Mouse (Mus musculus) kidney, adult 18-20 months (tissue): ENCODE data around the gene Polrmt.

Experiments
- DNase-seq: peaks from one replicate; pipeline ENCODE4 v3.0.0; 2021

The Polrmt gene

GRCm38 (mm10) chr10:79740863-79741262 is 5.5 kb downstream of the Polrmt start:
- no peak for DNase-seq

- no peak for DNase-seq
These were observed 7.1 kb downstream of the Polrmt start for GRCm38 (mm10) chr10:79739234-79739633.

GRCm38 (mm10) chr10:79738259-79738658 is 8.1 kb downstream of the Polrmt start:
- DNase-seq = peak; percentile 28

- DNase-seq = no peak
These were observed 9.7 kb downstream of the Polrmt start for GRCm38 (mm10) chr10:79736706-79737105.

GRCm38 (mm10) chr10:79735361-79735760 is 11.0 kb downstream of the Polrmt start:
- no peak for DNase-seq

GRCm38 (mm10) chr10:79733847-79734246 is 12.5 kb downstream of the Polrmt start:
- DNase-seq = no peak

- peak; percentile 58 for DNase-seq
These were observed 13.9 kb downstream of the Polrmt start for GRCm38 (mm10) chr10:79732500-79732899.

GRCm38 (mm10) chr10:79729357-79729965 is 16.9 kb downstream of the Polrmt start:
- DNase-seq = no peak

- DNase-seq = no peak
These were observed 17.8 kb downstream of the Polrmt start for GRCm38 (mm10) chr10:79728323-79729249.

DNA sequence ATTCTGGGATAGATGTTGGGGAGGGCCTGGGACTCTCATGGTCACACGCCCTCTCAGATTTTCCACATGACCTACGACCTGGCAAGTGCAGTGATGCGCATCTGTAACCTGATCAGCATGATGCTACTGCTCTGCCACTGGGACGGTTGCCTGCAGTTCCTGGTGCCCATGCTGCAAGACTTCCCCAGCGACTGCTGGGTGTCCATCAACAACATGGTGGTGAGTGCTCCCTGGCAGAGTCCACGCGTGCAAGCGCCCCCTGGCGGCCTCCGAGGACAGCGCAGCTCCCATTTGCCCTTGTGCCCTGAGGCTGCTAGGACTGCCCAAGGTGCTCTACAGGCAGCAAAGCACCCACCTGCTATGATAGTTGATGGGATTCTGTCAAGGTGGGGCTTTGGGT is 20.3 kb downstream of the Polrmt start:
- DNase-seq = peak; percentile 67

GRCm38 (mm10) chr10:79723692-79724091 is 22.7 kb downstream of the Polrmt start:
- DNase-seq = no peak

- no peak for DNase-seq
These were observed 23.3 kb downstream of the Polrmt start for GRCm38 (mm10) chr10:79723047-79723446.

- no peak for DNase-seq
These were observed 25.3 kb downstream of the Polrmt start for GRCm38 (mm10) chr10:79721089-79721488.

DNA sequence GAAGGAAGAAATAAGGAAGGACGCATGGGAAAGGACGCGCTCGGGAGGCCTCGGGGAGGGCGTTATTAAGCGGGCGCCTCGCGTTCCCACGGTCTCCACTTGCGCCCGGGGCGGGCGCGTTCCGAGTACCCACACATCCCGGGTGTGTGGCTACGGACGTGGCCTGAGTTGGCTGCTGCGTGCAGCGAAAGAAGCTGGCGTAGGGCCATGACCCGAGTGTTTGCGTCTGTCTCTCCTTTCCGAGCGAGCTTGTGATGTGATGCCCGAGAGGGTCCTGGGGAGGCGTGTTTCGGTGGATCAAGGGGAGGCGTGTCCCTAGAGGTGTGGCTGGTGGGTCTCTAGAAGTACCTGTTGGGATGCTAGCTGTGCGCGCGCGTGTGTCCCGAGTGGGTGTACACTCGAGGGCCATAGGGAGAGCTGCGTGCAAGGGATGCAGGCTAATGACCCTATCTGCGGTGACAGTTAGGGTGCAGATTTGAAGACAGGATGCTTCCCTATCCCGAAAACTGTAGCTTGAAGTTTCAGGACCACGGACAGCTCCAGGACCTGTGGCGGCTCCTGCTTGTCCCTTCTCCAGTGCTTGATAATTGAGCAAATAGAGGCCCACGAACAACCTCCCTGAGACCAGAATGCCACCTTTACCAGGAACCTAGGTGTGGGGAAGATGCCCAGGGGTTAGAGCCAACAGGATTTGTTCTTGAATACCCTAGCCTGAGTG is 28.6 kb downstream of the Polrmt start:
- peak; percentile 78 for DNase-seq

- no peak for DNase-seq
These were observed 29.4 kb downstream of the Polrmt start for GRCm38 (mm10) chr10:79716988-79717355.

GRCm38 (mm10) chr10:79716254-79716987 is 30.0 kb downstream of the Polrmt start, which contains the start of gene Hcn2:
Gene Hcn2 (plus strand): TSS chr10:79716634.
- no peak for DNase-seq

GRCm38 (mm10) chr10:79714996-79715395 is 31.4 kb downstream of the Polrmt start:
- no peak for DNase-seq

- no peak for DNase-seq
These were observed 33.2 kb downstream of the Polrmt start for GRCm38 (mm10) chr10:79713163-79713562.

- DNase-seq = peak; percentile 79
These were observed 33.8 kb downstream of the Polrmt start for GRCm38 (mm10) chr10:79712499-79713126.

DNA sequence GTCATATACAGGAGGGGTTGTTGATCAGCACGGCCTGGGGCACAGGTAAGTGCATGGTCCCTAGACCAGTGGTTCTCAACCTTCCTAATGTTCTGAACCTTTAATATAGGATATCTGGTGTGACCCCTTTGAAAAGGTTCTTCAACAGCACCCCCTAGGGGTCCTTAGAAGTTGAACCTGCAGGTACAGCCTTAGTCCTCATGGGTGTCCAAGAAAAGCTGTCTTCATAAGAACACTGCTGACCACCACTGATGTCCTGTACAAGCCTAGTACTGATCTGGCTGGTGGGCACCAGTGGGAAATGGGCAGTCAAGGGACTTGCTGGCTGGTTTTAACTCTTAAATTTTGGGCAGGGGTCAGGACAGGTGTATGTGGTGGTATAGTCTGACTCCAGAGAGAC is 34.4 kb downstream of the Polrmt start:
- no peak for DNase-seq

DNA sequence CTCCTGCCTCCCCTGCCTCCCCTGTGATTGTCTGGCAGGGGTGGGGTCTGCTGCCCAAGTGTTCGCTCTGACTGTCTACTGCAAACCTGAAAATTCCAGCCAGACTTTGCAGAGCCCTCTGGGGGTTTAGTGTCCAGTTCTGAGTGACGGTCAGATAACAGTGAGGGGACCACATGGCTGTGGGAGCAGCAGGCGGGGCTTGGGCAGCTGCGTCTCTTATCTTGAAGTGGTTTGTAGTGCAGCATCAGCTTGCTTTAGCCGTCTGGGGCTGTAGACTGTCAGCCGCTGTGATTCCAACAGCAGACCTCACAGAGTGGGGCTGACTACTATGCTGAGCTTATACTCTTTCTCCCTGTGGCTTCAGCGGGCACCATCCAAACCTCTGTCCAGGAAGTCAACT is 37.1 kb downstream of the Polrmt start:
- no peak for DNase-seq

DNA sequence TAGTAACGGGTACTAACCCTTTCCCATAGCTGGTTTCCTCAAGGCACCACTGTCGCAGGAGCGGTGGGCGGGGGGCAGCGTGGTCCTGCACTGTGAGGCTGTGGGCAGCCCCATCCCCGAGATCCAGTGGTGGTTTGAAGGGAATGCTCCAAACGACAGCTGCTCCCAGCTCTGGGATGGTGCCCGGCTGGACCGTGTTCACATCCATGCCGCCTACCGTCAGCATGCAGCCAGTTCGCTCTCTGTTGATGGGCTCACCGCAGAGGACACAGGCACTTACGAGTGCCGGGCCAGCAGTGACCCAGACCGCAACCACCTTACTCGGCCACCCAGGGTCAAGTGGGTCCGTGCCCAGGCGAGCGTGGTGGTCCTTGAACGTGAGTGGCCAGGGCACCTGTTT is 37.7 kb downstream of the Polrmt start:
- DNase-seq = no peak
